Mouse (Mus musculus): ENCODE data around the gene Rasl10b.

DNA sequence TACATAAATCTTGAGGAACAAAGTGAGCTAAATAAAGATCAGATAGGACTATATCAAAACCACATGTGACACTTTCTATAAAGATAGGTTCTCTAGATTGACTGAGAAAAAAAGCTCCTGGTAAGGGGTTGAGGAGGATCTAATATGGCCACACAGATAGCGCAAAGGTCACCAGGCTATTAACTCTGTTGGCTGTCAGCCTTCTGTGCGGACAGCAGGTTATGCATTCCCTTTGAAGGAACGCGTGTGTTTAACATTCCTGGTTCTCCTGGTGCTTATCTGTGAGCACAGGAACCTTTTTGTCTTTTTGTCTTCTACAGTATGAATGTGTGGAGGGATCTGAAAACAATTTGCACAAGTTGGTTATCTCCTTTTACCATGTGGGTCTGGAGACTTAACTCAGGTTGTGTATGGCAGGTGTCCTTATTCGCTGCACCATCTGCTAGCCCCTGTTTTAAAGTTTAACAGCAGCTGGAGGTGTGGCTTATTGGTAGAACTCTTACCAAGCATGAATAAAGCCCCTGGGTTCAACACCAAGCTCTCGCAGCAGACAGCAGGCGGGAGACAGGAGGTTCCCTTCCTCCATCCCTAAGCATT is 29.1 kb upstream of the Rasl10b start:
- TF ChIP-seq POLR2A (IDR thresholded peaks at IDR 0.05; ENCODE audit: low read depth, low read length) (no peak), CTCF (IDR thresholded peaks at IDR 0.05; ENCODE audit: extremely low read depth, insufficient read depth, insufficient read length, insufficient replicate concordance) (no peak)

Data from spleen, adult 2 months (tissue).